Mouse (Mus musculus) spleen, embryonic (tissue): ENCODE results near the gene Gm47791.

ENCODE experiments used
- CTCF ChIA-PET: fragments of 350-600 bp; sonication (Branson Sonifier 250); formaldehyde crosslinking; loops from one replicate; lab custom pipeline; 2022; lab: Charles Lee

Gene Gm47791

GRCm38 (mm10) chr1:82725026-82725874 lies 45.8 kb downstream of the Gm47791 start:
- CTCF ChIA-PET: no interaction called here

DNA sequence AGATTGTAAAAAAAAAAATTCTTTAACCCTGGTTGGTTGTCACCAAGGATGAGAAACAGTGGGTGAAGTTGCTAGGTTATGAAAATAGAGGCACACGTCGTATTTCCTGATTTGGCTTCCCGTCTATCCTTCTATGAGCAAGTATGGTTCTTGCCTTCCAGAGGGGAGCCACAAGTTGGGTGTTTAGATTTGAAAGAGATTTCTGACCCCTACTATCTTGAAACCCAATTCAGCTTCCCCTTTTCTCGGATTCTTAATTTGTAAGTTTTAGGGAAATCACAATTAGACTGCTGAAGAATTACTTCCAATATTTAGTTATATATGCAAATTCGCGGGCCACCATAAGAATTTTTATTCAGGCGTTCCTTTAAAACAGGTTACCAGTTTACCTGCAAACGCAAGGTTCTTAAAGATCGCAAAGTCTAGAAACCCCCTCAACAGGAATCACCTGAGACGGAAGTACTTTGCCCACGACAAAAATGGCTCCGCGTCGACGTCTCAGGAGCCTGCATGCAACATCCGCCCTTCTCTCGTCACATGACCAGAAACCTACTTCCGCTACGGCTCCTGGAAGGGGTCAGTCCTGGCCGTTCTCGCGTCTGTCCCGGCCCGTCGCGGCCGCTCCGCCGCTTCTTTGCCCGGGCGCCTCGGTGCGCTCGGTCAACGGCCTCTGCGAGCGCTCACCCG lies 46.6 kb downstream of the Gm47791 start, which contains the start of gene Mff:
Gene Mff (plus strand): TSS at position 552 of the 687 bp plus-strand sequence.
- CTCF ChIA-PET: interaction anchor here (0.6 kb wide), 1 partner anchor 110 kb away, joined by 4 read pairs; no protein-coding TSS in a partner anchor
